Mouse (Mus musculus): Measurements from ENCODE around the gene Vmac. TPM values are rescaled to one million over a fixed set of nuclear protein-coding genes. Genes with fewer than 3 reads are reported as not detected.

Vmac gene
- polyA plus RNA-seq, 1 experiment, result 10.4 TPM

- WGBS, result 79% methylated on average over 17 of the region's 17 CpGs
- DNase-seq (ENCODE audit: low read depth, low spot score), result no peak
Observed at GRCm38 (mm10) chr17:56740788-56741160, 23.0 kb upstream of the Vmac start.

- no peak for DNase-seq (ENCODE audit: low read depth, low spot score)
- 80% methylated on average over 17 of the region's 17 CpGs for WGBS
Observed at GRCm38 (mm10) chr17:56740118-56740787, 22.4 kb upstream of the Vmac start.

- no peak for DNase-seq (ENCODE audit: low read depth, low spot score)
- 76% methylated on average over 10 of the region's 10 CpGs for WGBS
Observed at GRCm38 (mm10) chr17:56738221-56738620, 20.4 kb upstream of the Vmac start.

- DNase-seq (ENCODE audit: low read depth, low spot score), result no peak
- WGBS, result 41% methylated on average over 8 of the region's 8 CpGs
Observed at GRCm38 (mm10) chr17:56736534-56736933, 18.7 kb upstream of the Vmac start.

GRCm38 (mm10) chr17:56729656-56730055 is 11.8 kb upstream of the Vmac start:
- DNase-seq (ENCODE audit: low read depth, low spot score), result no peak
- 77% methylated on average over 2 of the region's 2 CpGs for WGBS

GRCm38 (mm10) chr17:56729151-56729550 is 11.3 kb upstream of the Vmac start:
- 24% methylated on average over 6 of the region's 6 CpGs for WGBS
- DNase-seq (ENCODE audit: low read depth, low spot score), result no peak

GRCm38 (mm10) chr17:56728117-56728516 is 10.3 kb upstream of the Vmac start:
- WGBS, result 17% methylated on average over 12 of the region's 12 CpGs

GRCm38 (mm10) chr17:56727659-56728058 is 9.8 kb upstream of the Vmac start:
- no peak for DNase-seq (ENCODE audit: low read depth, low spot score)
- 17% methylated on average over 12 of the region's 12 CpGs for WGBS

More at GRCm38 (mm10) chr17:56728117-56728516, 10.3 kb upstream of the Vmac start:
- no peak for DNase-seq (ENCODE audit: low read depth, low spot score)

GRCm38 (mm10) chr17:56727029-56727649 is 9.3 kb upstream of the Vmac start:
- 26% methylated on average over 7 of the region's 7 CpGs for WGBS
- no peak for DNase-seq (ENCODE audit: low read depth, low spot score)

GRCm38 (mm10) chr17:56723419-56724161 is 5.8 kb upstream of the Vmac start:
- no peak for DNase-seq (ENCODE audit: low read depth, low spot score)
- 78% methylated on average over 11 of the region's 11 CpGs for WGBS

GRCm38 (mm10) chr17:56722441-56722840 is 4.6 kb upstream of the Vmac start:
- WGBS, result 63% methylated on average over 5 of the region's 5 CpGs
- DNase-seq (ENCODE audit: low read depth, low spot score), result no peak

GRCm38 (mm10) chr17:56716655-56717362 is 1.0 kb downstream of the Vmac start:
- under 1% methylated on average over 55 of the region's 55 CpGs for WGBS
- peak; percentile 97 for DNase-seq (ENCODE audit: low read depth, low spot score)

GRCm38 (mm10) chr17:56715914-56716654 is 1.7 kb downstream of the Vmac start:
- 19% methylated on average over 22 of the region's 22 CpGs for WGBS

GRCm38 (mm10) chr17:56715360-56715759 is 2.5 kb downstream of the Vmac start:
- 82% methylated on average over 11 of the region's 11 CpGs for WGBS
- no peak for DNase-seq (ENCODE audit: low read depth, low spot score)

More at GRCm38 (mm10) chr17:56715914-56716654, 1.7 kb downstream of the Vmac start:
- no peak for DNase-seq (ENCODE audit: low read depth, low spot score)

GRCm38 (mm10) chr17:56709708-56710107 is 8.1 kb downstream of the Vmac start:
- no peak for DNase-seq (ENCODE audit: low read depth, low spot score)
- WGBS, result 86% methylated on average over 3 of the region's 3 CpGs

GRCm38 (mm10) chr17:56708692-56709091 is 9.1 kb downstream of the Vmac start:
- no peak for DNase-seq (ENCODE audit: low read depth, low spot score)
- WGBS, result 79% methylated on average over 4 of the region's 4 CpGs

- WGBS, result 96% methylated on average over 1 of the region's 1 CpGs
- no peak for DNase-seq (ENCODE audit: low read depth, low spot score)
Observed at GRCm38 (mm10) chr17:56706515-56706914, 11.3 kb downstream of the Vmac start.

GRCm38 (mm10) chr17:56703038-56703437 is 14.8 kb downstream of the Vmac start:
- 80% methylated on average over 4 of the region's 4 CpGs for WGBS
- DNase-seq (ENCODE audit: low read depth, low spot score), result no peak

GRCm38 (mm10) chr17:56700451-56700850 is 17.4 kb downstream of the Vmac start:
- WGBS, result 86% methylated on average over 2 of the region's 2 CpGs
- DNase-seq (ENCODE audit: low read depth, low spot score), result no peak

Measured in large intestine, adult 2 months (tissue).